Mouse (Mus musculus): Measurements from ENCODE around the gene Meox1.

Meox1 gene

DNA sequence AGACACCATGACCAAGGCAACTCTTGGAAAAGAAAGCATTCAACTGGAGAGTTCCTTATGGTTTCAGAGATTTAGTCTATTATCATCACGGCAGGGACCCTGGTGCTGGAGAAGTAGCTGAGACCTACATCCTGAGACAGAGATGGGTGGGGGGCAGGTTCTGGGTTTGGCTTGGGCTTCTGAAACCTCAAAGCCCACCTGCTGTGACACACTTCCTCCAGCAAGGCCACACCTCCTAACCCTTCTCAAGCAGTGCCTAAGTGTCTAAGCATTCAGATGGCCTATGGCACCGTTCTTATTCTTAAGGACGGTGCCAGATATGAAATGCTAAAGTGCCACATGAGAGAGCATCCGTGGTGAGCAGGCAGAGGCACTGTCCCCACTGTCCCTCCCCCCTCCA, 4.2 kb upstream of the Meox1 start:
- ATAC-seq (ENCODE audit: low TSS enrichment), result no peak

DNA sequence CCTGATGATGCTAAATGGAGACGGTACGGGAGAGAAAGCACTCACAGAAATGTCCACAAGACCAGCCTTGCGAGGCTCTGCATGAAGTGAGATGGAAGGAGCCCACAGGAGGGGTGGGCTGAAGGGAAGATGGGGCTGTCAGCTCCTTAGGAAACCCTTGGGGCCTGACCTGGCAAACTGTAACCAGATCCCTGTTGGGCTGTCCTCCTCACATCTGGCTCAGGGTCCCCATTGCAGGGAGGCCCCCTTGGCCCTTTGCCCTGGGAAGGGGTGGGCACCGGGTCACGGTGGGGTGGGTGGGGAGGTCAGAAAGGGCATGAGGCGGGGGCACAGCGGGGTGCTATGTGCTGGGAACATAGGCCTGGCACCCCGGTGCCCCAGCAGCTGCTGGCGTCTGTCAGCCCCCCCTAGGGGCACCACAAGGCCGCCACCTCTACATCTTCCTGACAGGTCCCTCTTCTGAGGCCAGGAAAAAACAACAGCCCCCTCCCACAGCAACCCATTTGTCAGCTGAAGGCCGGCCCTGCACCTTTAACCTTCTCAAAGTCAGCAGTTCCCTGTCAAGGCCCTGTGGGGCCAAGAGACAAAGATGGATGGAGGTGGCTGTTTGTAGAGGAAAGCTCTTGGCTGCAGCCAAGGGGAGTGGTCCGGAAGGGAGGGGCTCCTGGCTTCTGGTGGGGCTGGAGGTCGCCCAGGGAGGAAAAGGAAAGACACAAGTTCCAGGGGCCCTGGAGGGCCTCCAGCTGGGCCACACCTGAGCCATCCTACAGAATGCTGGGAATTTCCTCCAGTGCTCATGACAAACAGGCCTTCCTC, 2.6 kb upstream of the Meox1 start:
- ATAC-seq (ENCODE audit: low TSS enrichment), result no peak

DNA sequence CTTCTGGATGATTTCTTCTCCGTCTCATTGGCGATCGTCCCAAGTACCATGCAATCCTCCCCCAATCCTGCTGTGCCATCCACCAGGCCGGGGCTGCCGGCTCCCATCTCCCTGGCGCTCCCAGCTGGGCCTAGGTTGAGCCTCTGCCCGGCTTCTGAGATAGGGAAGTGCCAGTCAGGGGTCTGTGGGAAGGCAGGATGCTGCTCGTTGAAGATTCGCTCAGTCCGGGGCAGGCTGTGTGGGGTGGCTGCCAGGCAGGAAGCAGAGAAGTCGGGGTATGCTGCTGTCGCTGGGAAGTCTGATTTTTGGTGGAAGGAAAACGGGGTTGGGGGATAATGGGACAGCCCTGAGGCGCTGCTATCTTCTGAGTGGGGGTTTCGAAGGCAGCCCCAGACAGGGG, 614 bp downstream of the Meox1 start:
- no peak for ATAC-seq (ENCODE audit: low TSS enrichment)

DNA sequence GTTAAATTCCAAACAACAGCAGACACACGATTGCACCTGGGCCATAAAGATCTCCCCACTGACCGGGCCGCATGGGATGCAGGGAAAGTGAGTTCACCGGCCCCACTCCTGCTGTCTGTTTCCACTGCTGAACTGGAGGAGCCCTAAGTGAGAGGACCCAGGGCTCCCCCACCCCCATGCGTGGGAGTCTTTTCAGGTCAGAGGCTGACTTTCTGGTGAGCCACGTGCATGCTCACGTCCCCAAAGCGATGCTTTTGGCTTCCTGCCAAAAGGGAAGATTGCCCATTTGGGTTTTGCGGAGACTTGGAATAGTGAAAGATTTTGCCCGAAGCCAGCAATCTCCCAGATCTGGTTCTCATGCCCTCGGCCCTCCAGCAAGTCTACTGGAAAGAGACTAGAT, 2.7 kb downstream of the Meox1 start:
- no peak for ATAC-seq (ENCODE audit: low TSS enrichment)

DNA sequence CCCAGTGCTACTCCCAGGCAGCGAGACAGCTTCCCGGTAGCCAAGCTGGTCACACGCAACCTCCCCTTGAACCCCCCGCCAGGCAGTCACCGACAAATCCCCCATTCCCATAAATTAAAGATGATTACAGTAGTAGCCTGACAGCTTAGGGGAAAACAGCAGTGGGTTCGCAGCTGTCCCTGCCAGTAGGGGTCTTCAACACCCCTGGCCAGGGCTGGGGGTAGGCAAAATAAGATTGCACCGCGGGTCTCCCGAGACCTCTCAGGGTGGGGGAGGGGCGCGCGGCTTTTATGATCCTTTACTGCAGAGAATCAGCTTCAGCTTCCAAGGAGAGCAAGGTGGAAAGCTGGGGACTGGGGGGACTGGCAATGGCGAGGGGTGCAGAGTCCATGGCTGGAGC, 4.4 kb downstream of the Meox1 start:
- ATAC-seq (ENCODE audit: low TSS enrichment), result no peak

DNA sequence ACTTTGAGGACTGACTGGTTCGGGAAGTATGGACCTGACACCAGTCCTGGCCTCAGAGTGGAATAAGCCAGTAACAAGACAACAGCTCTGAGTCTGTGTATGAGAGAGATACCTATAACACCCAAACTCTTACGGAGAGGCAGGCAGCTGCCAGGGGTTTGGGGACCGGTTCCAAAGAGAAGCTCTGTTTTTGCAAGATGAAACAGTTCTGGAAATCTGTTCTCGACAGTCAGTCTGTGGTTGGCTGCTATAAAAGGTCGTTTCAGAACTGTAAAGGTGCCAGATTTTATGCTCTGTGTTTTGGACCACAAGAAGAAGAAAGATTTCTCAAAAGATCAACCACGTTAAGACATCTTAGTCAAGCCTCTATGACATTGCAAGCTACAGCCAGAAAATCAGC, 5.4 kb downstream of the Meox1 start:
- no peak; the same call in 1 of the 2 replicates for ATAC-seq (ENCODE audit: low TSS enrichment)

DNA sequence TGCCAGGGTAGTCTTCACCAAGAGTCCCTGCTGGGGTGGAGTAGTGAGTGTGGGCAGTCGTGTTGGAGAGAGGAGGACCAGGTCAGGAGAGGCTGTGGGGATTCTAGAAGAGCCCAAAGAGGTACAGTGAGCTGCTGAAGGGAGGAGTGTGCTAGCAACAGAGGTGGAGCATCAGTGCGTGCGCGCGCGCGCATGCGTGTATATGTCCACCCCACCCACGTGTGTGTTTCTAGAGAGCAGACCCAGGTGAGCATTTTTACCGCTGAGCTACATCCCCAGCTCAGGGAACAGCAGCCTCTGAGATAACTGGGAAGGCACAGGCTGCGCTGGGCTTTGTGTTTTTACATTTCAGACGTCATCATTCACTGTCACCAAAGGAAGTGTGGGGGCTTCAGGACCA, 7.7 kb downstream of the Meox1 start:
- no peak for ATAC-seq (ENCODE audit: low TSS enrichment)

DNA sequence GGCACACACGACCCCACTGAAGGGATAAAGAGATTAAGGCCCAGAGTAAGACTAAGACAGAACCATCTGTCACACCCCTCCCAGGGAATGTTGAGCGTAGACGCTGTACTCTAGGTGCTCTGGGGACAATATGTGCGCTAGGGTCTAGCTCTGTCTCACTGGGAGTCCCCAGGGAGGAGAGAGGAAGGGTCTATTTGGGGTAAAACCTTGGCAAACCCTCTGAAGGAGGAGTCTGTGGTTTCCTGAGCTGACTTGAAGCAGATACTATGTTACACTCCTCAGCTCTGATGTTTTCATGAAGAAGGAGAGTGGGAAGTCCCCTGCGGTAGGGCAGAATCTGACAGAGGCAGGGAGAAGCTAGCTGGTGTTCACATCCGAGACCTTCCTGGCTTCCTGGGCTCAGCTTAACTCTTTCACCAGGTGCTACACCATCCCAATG, 8.3 kb downstream of the Meox1 start:
- ATAC-seq (ENCODE audit: low TSS enrichment), result no peak

DNA sequence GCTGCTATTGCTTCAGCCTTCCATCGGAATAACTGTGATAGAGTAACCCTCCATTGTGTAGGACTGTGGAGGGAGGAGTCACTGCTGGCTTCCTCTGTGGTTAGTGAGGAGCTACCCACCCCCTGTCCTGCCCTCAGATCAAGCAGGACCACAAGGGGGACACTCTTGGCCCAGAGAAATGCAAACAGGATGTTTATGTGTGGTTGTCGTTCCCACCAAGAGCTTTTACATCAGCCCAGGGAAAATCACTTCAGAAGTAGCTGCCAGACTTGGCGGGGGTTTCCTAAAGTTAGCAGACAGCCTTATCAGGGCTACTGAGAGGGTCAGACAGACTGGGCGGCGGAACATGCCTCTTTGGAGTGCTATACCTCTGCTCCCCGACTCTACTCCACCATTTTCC, 8.9 kb downstream of the Meox1 start:
- no peak for ATAC-seq (ENCODE audit: low TSS enrichment)

DNA sequence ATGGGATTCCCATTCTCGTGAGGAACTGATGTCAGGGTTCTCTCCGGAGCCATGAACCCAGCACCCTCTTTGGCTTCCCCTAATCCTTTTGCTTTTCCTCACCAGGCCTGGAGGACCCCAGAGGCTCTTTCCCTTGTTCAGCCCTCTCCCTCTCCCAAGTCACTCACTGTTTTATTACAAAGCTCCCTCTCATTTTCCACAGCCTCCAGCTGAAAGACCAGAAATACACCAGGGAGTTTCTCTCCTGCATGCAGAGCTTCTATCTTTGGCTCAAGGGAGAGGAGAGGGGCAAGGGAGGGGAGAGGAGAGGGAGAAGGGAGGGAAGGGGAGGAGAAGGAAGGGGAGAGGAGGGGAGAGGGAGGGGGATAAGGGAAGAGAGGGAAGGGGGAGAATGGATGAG, 10.3 kb downstream of the Meox1 start:
- ATAC-seq (ENCODE audit: low TSS enrichment), result no peak

DNA sequence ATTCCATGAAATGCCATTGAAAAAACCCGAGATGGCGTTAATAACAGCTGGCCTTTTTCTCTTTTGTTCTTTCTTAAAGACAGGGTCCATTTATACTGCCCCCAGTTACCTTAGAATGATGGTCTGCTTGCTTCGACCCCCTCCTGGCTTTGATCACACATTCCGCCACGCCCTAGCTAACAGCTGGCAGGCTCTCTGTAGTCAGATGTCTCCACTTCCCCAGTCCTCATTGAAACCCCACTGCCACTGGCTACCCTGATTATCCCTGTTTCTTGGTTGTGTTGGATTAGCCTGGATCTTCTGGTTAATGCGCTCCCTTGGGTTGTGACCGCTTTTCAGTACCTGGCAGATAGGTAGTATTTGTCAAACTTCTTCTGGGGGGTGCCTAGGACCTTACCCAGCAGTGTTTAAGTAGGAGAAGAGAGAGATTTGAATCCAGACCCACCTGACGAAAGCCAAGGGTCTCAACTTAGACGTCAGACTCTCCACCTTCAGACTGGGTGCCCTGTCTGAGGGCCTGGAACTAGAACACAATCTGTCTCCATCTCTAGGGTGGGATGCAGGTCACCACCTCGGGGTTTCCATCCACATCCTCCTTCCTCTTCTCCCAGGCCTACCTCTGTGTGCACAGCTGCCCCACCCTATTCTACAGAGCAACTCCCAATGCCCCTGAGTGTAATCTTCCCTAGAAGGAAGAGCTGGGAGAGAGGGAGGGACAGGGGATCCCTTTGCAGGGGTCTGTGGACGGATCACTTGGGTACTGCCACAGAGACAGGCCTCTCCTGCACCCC, 11.5 kb downstream of the Meox1 start:
- ATAC-seq (ENCODE audit: low TSS enrichment), result no peak

DNA sequence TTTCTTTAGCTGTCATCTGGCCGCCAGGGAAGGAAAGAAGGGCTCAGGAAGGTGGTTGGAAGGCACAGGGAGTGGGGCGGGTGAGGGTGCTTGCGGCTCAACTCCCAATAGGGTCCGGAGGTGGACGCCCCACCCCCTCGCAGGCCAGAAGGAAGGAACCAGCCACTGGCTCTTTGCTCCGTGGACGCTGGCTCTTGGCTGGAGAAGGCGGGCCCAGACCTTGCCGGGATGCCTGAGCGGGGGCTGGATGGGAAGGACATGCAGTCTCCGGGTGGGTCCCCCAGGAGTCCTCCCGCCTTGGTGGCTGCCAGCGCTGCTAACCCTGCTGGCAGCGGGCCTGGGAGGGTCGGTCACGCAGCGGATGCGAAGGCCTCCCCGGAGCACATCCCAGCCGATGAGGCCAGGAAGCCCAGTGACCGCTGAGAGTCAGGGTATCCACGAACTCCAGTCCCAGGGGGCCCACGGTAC, 12.5 kb downstream of the Meox1 start:
- ATAC-seq (ENCODE audit: low TSS enrichment), result no peak

DNA sequence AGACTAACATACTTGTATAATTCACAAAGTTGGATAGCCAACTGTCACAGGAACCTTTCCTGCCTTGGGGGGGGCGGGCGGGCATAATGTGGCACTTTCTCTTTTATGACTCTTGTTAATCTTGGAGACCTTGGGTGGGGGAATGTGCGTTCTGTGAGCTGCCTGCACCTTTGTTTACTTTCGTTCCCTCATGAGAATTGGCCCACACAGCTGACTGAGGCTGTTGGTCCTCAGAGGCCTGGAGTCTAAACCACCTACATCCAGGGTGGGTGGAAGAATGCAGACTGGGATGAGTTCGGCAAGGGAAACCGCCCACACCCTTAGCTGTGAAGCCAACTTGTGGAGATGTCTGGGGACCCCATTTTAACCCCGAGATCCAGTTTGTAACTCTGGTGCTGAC, 13.0 kb downstream of the Meox1 start:
- no peak for ATAC-seq (ENCODE audit: low TSS enrichment)

DNA sequence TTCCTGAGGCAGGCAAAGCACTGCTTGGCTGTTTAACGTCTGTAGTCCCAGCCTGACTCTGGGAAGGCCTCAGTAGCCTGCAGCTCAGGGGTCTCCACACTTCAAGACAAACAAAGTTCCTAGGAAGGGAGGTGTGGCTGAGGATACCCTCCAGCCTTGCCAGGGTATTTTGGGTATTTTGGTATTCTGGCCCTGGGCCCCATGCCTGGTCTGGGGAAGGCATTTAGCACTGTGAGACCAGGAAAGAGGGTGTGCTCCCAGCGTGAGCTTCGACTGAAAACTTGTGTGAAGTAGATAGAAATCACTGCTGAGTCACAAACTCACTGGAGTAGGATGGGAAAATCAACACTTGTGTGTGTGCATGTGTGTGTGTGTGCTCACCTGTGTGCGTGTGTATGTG, 14.5 kb downstream of the Meox1 start:
- no peak for ATAC-seq (ENCODE audit: low TSS enrichment)

DNA sequence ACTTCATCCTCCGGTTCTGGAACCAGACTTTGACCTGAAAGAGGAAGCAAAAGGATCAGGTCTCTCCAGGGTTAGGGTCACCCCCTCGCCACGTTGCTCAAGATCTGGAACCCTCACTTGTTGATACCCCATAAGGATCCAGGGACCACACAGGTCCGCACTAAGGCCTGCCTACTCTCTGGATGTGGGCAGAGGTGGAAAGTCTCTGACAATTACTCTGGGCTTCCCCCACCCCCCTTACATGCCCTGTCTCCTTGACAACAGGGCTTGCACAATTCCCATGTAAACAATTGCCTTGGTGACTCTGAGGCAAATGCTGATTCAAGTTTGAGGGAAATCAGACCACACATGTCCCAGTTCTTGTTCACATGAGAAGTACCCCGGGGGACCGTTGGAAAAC, 15.5 kb downstream of the Meox1 start:
- no peak for ATAC-seq (ENCODE audit: low TSS enrichment)

DNA sequence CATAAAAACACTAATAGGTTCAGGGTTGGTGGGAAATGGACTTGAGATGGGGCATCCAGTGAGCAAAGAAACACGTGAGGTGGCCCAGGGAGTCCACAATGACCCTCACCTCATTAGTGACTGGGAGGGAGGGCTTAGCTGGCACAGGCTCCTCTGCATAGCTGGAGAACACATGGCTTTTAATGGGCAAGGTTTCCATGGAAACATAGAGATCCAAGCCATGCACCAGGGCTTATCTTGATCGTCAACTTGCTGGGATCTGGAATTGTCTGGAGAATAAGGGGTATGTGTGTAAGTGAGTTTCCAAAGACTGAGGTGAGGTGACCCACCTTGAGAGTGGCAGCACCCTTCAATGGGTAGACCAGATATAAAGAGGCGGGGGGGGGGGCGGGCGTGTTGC, 19.2 kb downstream of the Meox1 start:
- ATAC-seq (ENCODE audit: low TSS enrichment), result no peak

DNA sequence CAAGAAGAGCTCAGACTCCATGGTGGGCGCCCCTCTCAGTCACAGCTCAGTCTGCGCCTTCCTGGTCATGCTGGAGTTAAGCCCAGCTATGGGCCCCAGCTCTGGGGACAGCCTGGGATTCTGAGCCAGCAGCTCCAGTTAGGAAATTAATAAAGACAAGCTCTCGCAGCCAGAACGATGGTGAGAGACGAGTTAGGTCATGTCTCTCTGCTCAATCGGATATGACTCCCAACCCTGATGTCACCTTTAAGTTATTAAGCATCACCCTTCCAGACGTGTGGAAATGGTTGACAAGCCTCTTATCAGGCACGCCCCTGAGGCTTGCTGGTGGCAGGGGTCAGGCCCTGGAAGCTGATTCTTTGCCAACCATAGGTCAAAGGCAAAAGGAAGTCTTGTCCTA, 20.3 kb downstream of the Meox1 start:
- no peak for ATAC-seq (ENCODE audit: low TSS enrichment)

DNA sequence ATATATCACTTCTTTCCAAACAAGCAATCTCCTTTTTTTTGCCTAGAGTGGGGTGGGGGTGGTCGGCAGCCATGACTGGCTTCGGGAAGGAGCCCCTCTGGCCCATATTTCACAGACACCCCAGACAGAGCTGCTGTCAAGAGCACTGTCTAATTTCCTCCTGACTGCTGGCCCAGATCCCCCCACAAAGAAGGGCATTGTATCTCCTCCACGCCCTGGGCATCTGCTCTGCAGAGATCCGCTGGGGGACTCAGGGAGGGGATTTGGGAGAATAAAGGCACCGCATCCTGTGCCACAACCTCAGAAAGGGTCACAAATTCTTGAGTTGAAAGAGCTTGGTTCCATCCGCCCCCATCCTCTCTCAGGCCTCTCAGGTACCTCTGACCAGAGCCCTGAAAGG, 22.7 kb downstream of the Meox1 start:
- ATAC-seq (ENCODE audit: low TSS enrichment), result no peak

DNA sequence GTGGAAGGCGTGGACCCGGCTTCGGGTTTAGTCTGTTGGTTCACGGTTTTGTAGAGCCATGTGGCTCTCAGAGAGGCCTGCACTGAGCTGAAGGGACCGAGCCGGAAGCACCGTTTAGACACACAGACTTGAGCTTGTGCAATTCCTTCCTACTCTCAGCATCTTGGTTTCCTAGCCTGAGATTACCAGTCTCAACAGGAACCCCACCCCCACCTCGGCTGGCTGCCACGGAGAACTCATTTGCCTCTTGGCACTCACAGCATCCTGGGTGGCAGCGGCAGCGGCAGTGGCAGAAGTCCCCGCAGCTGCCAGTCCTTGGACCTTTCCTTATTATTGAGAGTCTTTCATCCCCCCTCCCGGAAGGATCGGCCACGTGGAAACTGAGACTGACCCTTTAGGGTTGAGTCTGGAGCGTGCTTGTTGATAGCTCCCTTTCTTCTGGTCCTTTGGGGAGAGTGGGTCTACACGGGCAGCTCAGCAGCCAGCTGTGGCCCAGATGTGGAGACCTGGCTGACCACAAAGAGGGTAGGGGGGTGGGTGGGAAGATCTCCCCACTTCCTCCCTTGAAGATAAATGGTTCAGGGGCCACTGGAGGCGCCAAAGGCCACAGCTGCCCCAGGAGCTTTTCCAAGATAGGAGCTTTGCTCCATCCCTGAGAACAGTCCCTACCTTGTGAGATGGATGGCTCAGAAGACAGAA, 24.0 kb downstream of the Meox1 start:
- no peak; the same call in 1 of the 2 replicates for ATAC-seq (ENCODE audit: low TSS enrichment)

DNA sequence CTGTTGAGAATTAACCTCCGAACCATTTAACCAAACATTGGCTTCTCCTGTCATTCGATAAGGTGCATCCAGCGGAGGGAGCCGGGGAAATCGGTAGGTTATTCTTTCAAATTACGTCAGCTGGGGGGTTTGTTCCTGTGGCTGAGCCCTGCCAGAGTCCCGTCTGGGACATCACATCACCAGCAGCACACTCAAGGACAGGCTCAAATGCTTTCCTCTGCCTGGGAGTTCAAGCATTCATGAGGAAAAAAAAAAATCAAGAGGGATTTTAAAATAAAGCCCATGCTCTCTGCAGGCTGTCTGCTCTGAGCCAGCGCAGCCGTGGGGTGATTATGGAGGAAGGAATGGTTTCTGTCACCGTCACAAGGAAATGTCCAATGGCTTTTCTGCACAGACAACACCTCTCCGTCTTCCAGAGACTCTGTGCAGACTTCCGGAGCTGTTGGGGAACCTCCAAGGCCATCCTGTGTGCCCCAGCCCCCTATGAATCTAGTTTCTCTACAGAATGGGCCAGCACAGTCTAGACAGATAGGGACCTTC, 26.6 kb downstream of the Meox1 start:
- ATAC-seq (ENCODE audit: low TSS enrichment), result no peak

DNA sequence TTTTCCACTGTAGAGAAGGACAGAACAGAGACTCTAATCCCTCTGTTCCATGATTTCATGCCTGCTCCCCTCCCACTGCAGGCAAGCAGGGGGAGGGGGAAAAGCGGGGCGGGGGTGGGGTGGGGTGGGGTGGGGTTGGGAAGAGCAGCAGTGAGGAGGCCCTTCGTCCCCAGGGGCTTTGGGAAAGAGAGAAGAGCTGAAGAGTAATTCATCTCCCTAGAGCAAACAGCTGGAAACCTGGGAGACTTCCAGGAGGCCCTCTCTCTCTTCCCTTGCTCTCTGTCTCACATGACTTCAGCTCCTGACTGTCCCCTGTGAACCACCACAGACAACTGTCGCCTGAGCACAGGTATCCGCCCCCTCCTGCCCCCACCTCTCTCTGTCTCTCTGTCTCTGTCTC, 35.4 kb downstream of the Meox1 start:
- ATAC-seq (ENCODE audit: low TSS enrichment), result no peak

Data from frontal cortex, adult (tissue).